In the genomic region with DNA sequence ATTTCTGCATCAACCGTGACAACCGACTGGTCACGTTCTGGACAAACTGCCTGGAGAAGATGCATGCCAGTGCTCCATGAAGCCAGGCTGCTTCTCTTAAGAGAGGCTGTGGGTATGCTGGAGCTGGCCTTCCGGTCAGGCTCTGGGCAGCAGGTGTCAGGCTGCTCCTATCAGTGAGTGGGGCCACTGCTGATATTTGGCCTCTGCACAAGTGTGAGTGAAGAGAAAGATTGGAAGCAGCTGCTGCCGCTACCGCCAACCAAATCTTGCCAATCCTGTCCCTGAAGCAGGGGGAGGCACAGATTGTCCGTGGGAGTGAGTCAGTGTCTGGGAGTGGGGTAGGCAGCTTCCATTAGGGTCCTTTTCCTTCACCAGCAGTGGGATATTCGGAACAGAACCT, we compare ENCODE assay signal across 9 mouse cellular contexts. TPM values are rescaled to one million over a fixed set of nuclear protein-coding genes. Genes with fewer than 3 reads are reported as not detected.
DNase-seq lines count a peak whose midpoint lies in the region; ATAC-seq and TF ChIP-seq lines count a peak whose summit lies in the region.
"Had no signal": no experiment of that assay in that cellular context is flagged by ENCODE, and none has a peak within 500 bp of the region (broad histone marks: within the 10 kb centered on the region; RNA-seq: fewer than 3 reads in every experiment).

No protein-coding gene starts in this region.

- no peak for ATAC-seq in liver, postnatal 0 days
- ATAC-seq in liver, embryonic 12.5 days, result no peak
- peak; percentile 47; the same call in 1 of the 2 replicates for ATAC-seq in heart, embryonic 11.5 days (replicated peaks; ENCODE audit: insufficient number of reproducible peaks, low FRiP score, low TSS enrichment)
- ATAC-seq in hindbrain, embryonic 14.5 days (ENCODE audit: low FRiP score), result no peak; the same call in 1 of the 2 replicates

- H3K4me1 ChIP-seq in liver, postnatal 0 days (ENCODE audit: insufficient read depth), result no peaks in the 10 kb centered on the region
- H3K4me1 ChIP-seq in liver, embryonic 12.5 days, result peaks cover 6% of the 10 kb centered on the region; the same call in 1 of the 2 replicates
- H3K4me1 ChIP-seq in heart, embryonic 11.5 days (ENCODE audit: control insufficient read depth, insufficient read depth, low read length), result peaks cover 37% of the 10 kb centered on the region
- peaks cover 8% of the 10 kb centered on the region; the same call in 1 of the 2 replicates for H3K4me1 ChIP-seq in hindbrain, embryonic 14.5 days (replicated peaks; ENCODE audit: control insufficient read depth, insufficient read depth, low read length)

- no peak overlapping the region for H3K27ac ChIP-seq in liver, postnatal 0 days (ENCODE audit: low read depth)
- H3K27ac ChIP-seq in liver, embryonic 12.5 days, result no peak overlapping the region
- peak overlapping the region; percentile 86 for H3K27ac ChIP-seq in heart, embryonic 11.5 days (ENCODE audit: low read depth, low read length)
- H3K27ac ChIP-seq in hindbrain, embryonic 14.5 days, result no peak overlapping the region
- H3K27ac ChIP-seq: neural tube, embryonic 12.5 days had no signal

- no peak for DNase-seq in liver, postnatal 0 days
- peak; percentile 83 to 86 for DNase-seq in cerebellum, postnatal 10 days
- DNase-seq in left cerebral cortex, postnatal 25 days (ENCODE audit: low spot score in 2 of 2), result peak; percentile 71 to 90
- DNase-seq in testis, postnatal 10 days (ENCODE audit: low spot score), result peak; percentile 66
- DNase-seq in spleen, adult 18-20 months, result no peak
- DNase-seq in hindbrain, embryonic 14.5 days (ENCODE audit: low spot score), result no peak

- 85% methylated on average over 8 of the region's 8 CpGs for WGBS in liver, postnatal 0 days (ENCODE audit: insufficient replicate concordance)
- 74% methylated on average over 8 of the region's 8 CpGs for WGBS in liver, embryonic 12.5 days (ENCODE audit: insufficient replicate concordance)
- 38% methylated on average over 8 of the region's 8 CpGs for WGBS in heart, embryonic 11.5 days (ENCODE audit: insufficient replicate concordance)
- WGBS in hindbrain, embryonic 14.5 days, result 80% methylated on average over 8 of the region's 8 CpGs

- H3K4me3 ChIP-seq in liver, postnatal 0 days (ENCODE audit: low read depth, low read length), result no peak overlapping the region
- H3K4me3 ChIP-seq in liver, embryonic 12.5 days, result no peak overlapping the region
- no peak overlapping the region for H3K4me3 ChIP-seq in heart, embryonic 11.5 days (ENCODE audit: low read depth, low read length)
- H3K4me3 ChIP-seq in hindbrain, embryonic 14.5 days (replicated peaks; ENCODE audit: low read length), result no peak overlapping the region
- H3K4me3 ChIP-seq: neural tube, embryonic 12.5 days had no signal

- peaks cover 4% of the 10 kb centered on the region; the same call in 1 of the 2 replicates for H3K36me3 ChIP-seq in liver, postnatal 0 days (replicated peaks; ENCODE audit: insufficient read depth, low read length)
- H3K36me3 ChIP-seq in liver, embryonic 12.5 days, result peaks cover 20% of the 10 kb centered on the region
- H3K36me3 ChIP-seq in heart, embryonic 11.5 days (ENCODE audit: control insufficient read depth, insufficient read depth, low read length), result peaks cover 7% of the 10 kb centered on the region; the same call in 1 of the 2 replicates
- peaks cover 12% of the 10 kb centered on the region for H3K36me3 ChIP-seq in hindbrain, embryonic 14.5 days (replicated peaks; ENCODE audit: control insufficient read depth, insufficient read depth)

- H3K27me3 ChIP-seq in liver, postnatal 0 days (ENCODE audit: insufficient read depth, low read length), result no peaks in the 10 kb centered on the region
- no peaks in the 10 kb centered on the region for H3K27me3 ChIP-seq in liver, embryonic 12.5 days (replicated peaks)
- H3K27me3 ChIP-seq in heart, embryonic 11.5 days (ENCODE audit: control insufficient read depth, insufficient read depth, low read length), result no peaks in the 10 kb centered on the region
- no peaks in the 10 kb centered on the region for H3K27me3 ChIP-seq in hindbrain, embryonic 14.5 days (ENCODE audit: control insufficient read depth, insufficient read depth, low read length)
- H3K27me3 ChIP-seq: neural tube, embryonic 12.5 days had no signal

- no peak overlapping the region for H3K9ac ChIP-seq in liver, postnatal 0 days (replicated peaks)
- no peak overlapping the region for H3K9ac ChIP-seq in liver, embryonic 12.5 days
- 0 out of 2 replicates have a peak overlapping the region, but pooled peaks have one; percentile 22 for H3K9ac ChIP-seq in heart, embryonic 11.5 days (ENCODE audit: low read depth, low read length)
- no peak overlapping the region for H3K9ac ChIP-seq in hindbrain, embryonic 14.5 days
- H3K9ac ChIP-seq: neural tube, embryonic 12.5 days had no signal

- H3K4me2 ChIP-seq in liver, postnatal 0 days (ENCODE audit: low read depth, low read length), result no peak overlapping the region
- no peak overlapping the region for H3K4me2 ChIP-seq in liver, embryonic 12.5 days
- peak overlapping the region; percentile 48; the same call in 1 of the 2 replicates for H3K4me2 ChIP-seq in heart, embryonic 11.5 days
- H3K4me2 ChIP-seq in hindbrain, embryonic 14.5 days (replicated peaks), result no peak overlapping the region
- H3K4me2 ChIP-seq: neural tube, embryonic 12.5 days had no signal

- no peak for TF ChIP-seq EP300 in liver, postnatal 0 days (IDR thresholded peaks at IDR 0.05; ENCODE audit: low read depth)

- no peaks in the 10 kb centered on the region for H3K9me3 ChIP-seq in liver, postnatal 0 days (ENCODE audit: low read length)
- H3K9me3 ChIP-seq in liver, embryonic 12.5 days (replicated peaks), result no peaks in the 10 kb centered on the region
- H3K9me3 ChIP-seq in heart, embryonic 11.5 days (replicated peaks; ENCODE audit: control insufficient read depth, low read length), result no peaks in the 10 kb centered on the region
- H3K9me3 ChIP-seq in hindbrain, embryonic 14.5 days (ENCODE audit: control insufficient read depth, low read length), result no peaks in the 10 kb centered on the region
- H3K9me3 ChIP-seq: neural tube, embryonic 12.5 days had no signal

- peak; percentile 21; the same call in 1 of the 2 replicates for TF ChIP-seq CTCF in liver, postnatal 0 days (IDR thresholded peaks at IDR 0.05; ENCODE audit: low read depth)

- intact Hi-C loops in left cerebral cortex, postnatal 25 days (cut with DNase I), result loop anchor here (1.0 to 5.0 kb wide), 4 partner anchors 16 to 63 kb away; no protein-coding TSS in a partner anchor

RNA-seq across cellular contexts. Expression of a gene that starts 27.5 kb away (rescaled TPM):
- polyA plus RNA-seq in liver, postnatal 0 days (2015; fragmentation: Nextera tagmentation; extraction: Ambion mirVana), result 125 and 133 TPM in 2 replicates
- polyA plus RNA-seq in liver, embryonic 12.5 days (2016; fragmentation: Nextera tagmentation; extraction: Ambion mirVana), result 282 and 294 TPM in 2 replicates
- polyA plus RNA-seq in heart, embryonic 11.5 days (2014; fragmentation: Nextera tagmentation; extraction: Ambion mirVana), result 449 and 491 TPM in 2 replicates
- 1,000 to 10,000 TPM; 1,163 to 1,279 TPM for total RNA-seq in left cerebral cortex, postnatal 25 days (2021)
- polyA plus RNA-seq in hindbrain, embryonic 14.5 days (2014; fragmentation: Nextera tagmentation; extraction: Ambion mirVana), result 745 and 907 TPM in 2 replicates

Comparison
In these comparisons a context has a peak if more than half of its experiments do, and no peak if none do; other contexts are left out.
1. DNase-seq: peak in cerebellum, postnatal 10 days (2 of 2), left cerebral cortex, postnatal 25 days (2 of 2) and testis, postnatal 10 days (single experiment); none in liver, postnatal 0 days (single experiment), spleen, adult 18-20 months (0 of 2) and hindbrain, embryonic 14.5 days (single experiment).